Mouse (Mus musculus) testis, adult 2 months (tissue): ENCODE data around the gene Slc13a3.

Experiments used
- CTCF ChIP-seq: fragments of 200-500 bp; IDR thresholded peaks from 2 replicates; pipeline ENCODE4 v1.5.1; 2012; ENCODE audit warnings: low read depth, mild to moderate bottlenecking, inconsistent platforms, low read length, moderate library complexity; ENCODE audit not compliant: control insufficient read depth, insufficient read depth, insufficient replicate concordance
- POLR2A ChIP-seq: fragments of 200-500 bp; IDR thresholded peaks from 2 replicates; pipeline ENCODE4 v1.6.1; 2012; ENCODE audit warnings: low read depth, mild to moderate bottlenecking, inconsistent platforms, low read length, moderate library complexity; ENCODE audit not compliant: control insufficient read depth

DNA sequence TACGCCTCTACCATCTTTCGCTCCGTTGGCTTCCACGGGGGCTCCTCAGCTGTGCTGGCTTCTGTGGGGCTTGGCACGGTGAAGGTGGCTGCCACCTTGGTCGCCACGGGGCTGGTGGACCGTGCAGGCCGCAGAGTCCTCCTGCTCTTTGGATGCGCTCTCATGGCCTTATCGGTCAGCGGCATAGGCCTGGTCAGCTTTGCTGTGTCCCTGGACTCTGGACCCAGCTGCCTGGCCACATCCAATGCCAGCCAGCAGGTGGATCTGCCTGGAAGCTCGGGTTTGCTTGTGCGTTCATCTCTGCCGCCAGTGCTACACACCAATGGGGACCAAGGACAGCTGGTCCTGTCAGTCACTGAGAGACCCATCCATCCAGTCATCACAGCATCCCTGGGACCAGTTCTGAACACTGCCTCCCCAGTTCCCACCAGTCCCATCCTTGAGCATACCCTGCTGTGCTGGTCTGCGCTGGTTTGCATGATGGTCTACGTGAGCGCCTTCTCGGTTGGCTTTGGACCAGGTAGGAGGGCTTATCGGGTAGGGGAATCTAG is 42.2 kb upstream of the Slc13a3 start:
- TF ChIP-seq CTCF, result no peak
- no peak for TF ChIP-seq POLR2A
